44 mouse cellular contexts compared by ENCODE assay signal in genomic region chr4:121103304-121103703, GRCm38 (mm10). TPM values are rescaled to one million over a fixed set of nuclear protein-coding genes. Genes with fewer than 3 reads are reported as not detected.
DNase-seq lines count a peak whose midpoint lies in the region; ATAC-seq lines count a peak whose summit lies in the region.
"Had no signal": no experiment of that assay in that cellular context is flagged by ENCODE, and none has a peak within 500 bp of the region (broad histone marks: within the 10 kb centered on the region; RNA-seq: fewer than 3 reads in every experiment).

No protein-coding gene starts in this region.

- H3K27ac ChIP-seq in hindbrain, embryonic 13.5 days, result no peak overlapping the region
- H3K27ac ChIP-seq: hindbrain, postnatal 0 days; intestine, embryonic 15.5 days; kidney, postnatal 0 days; limb, embryonic 12.5 days; liver, embryonic 15.5 days; midbrain, embryonic 15.5 days had no signal

- ATAC-seq in hindbrain, embryonic 13.5 days (ENCODE audit: low FRiP score), result no peak
- ATAC-seq: forebrain, postnatal 0 days; hindbrain, postnatal 0 days; intestine, embryonic 15.5 days; midbrain, embryonic 15.5 days had no signal

- no peak overlapping the region for H3K4me2 ChIP-seq in hindbrain, embryonic 13.5 days
- H3K4me2 ChIP-seq: intestine, embryonic 15.5 days; limb, embryonic 12.5 days; liver, embryonic 15.5 days; lung, embryonic 14.5 days; midbrain, embryonic 15.5 days had no signal

- WGBS in hindbrain, embryonic 13.5 days, result 82% methylated on average over 4 of the region's 4 CpGs

- intact Hi-C loops in left cerebral cortex, postnatal 10 days (cut with DNase I), result no loop called here
- intact Hi-C loops in heart, postnatal 25 days (cut with DNase I), result no loop called here

- H3K9me3 ChIP-seq in hindbrain, embryonic 13.5 days, result no peaks in the 10 kb centered on the region
- H3K9me3 ChIP-seq: intestine, embryonic 15.5 days; limb, embryonic 12.5 days; liver, embryonic 15.5 days; midbrain, embryonic 15.5 days had no signal

- H3K36me3 ChIP-seq in hindbrain, embryonic 13.5 days, result no peaks in the 10 kb centered on the region
- H3K36me3 ChIP-seq: intestine, embryonic 15.5 days; limb, embryonic 12.5 days; liver, embryonic 15.5 days; midbrain, embryonic 15.5 days had no signal

- no peak overlapping the region for H3K4me3 ChIP-seq in hindbrain, embryonic 13.5 days
- H3K4me3 ChIP-seq: erythroblast, embryonic 14.5 days; intestine, embryonic 15.5 days; limb, embryonic 12.5 days; liver, embryonic 15.5 days; midbrain, embryonic 15.5 days had no signal

- peak; percentile 54 for DNase-seq in left cerebral cortex, adult 11 months (ENCODE audit: low spot score)
- DNase-seq in left cerebral cortex, postnatal 10 days (ENCODE audit: extremely low spot score in 1 of 2, low spot score in 2 of 2), result no peak
- DNase-seq in frontal cortex, adult 2 months (ENCODE audit: extremely low spot score in 1 of 2, low spot score in 1 of 2), result peak; percentile 74 to 76
- DNase-seq in left cerebral cortex, adult 9 months (ENCODE audit: low spot score in 2 of 2), result peak; percentile 47 to 78
- DNase-seq in right cerebral cortex, postnatal 36 days (ENCODE audit: low spot score in 2 of 2), result peak; percentile 68 to 85
- DNase-seq in heart, adult 18-20 months, result no peak
- no peak for DNase-seq in heart, postnatal 25 days (ENCODE audit: low spot score)
- DNase-seq: adrenal gland, postnatal 14 days; cerebellum, adult 18-20 months; cerebellum, postnatal 10 days; forebrain, postnatal 0 days; heart, postnatal 14 days; kidney, adult 2 months; kidney, postnatal 4 days; lung, embryonic 14.5 days; lung, postnatal 14 days; spleen, adult 18-20 months; thymus, adult 2 months; thymus, postnatal 36 days had no signal

- H3K9ac ChIP-seq in hindbrain, embryonic 13.5 days, result no peak overlapping the region
- H3K9ac ChIP-seq: forebrain, postnatal 0 days; intestine, embryonic 15.5 days; limb, embryonic 12.5 days; liver, embryonic 15.5 days; lung, embryonic 14.5 days; midbrain, embryonic 15.5 days had no signal

- 0 out of 2 replicates have a peak, but pooled peaks cover 3% of the 10 kb centered on the region for H3K4me1 ChIP-seq in hindbrain, embryonic 13.5 days (replicated peaks)
- H3K4me1 ChIP-seq: intestine, embryonic 15.5 days; limb, embryonic 12.5 days; midbrain, embryonic 15.5 days had no signal

- H3K27me3 ChIP-seq in hindbrain, embryonic 13.5 days, result no peaks in the 10 kb centered on the region
- H3K27me3 ChIP-seq: intestine, embryonic 15.5 days; limb, embryonic 12.5 days; liver, embryonic 15.5 days; midbrain, embryonic 15.5 days had no signal

RNA-seq across cellular contexts. Expression of gene Zmpste24, which starts 5.3 kb away (rescaled TPM):
- 10 to 100 TPM; 21.8 to 21.9 TPM for total RNA-seq in left cerebral cortex, postnatal 10 days (2021)
- polyA plus RNA-seq in frontal cortex, adult 2 months (2012; rRNA removed), result 22.1 and 22.6 TPM in 2 replicates
- 28.4 and 28.7 TPM in 2 replicates for polyA plus RNA-seq in hindbrain, embryonic 13.5 days (2015; fragmentation: Nextera tagmentation; extraction: Ambion mirVana)
- total RNA-seq in heart, adult 18-20 months (2021), result 10 to 100 TPM; 24.5 TPM
- total RNA-seq in heart, postnatal 25 days (2021), result 10 to 100 TPM; 20.1 to 23.4 TPM

RNA-seq across cellular contexts. Expression of gene Tmco2, which starts 5.7 kb away (rescaled TPM):
- total RNA-seq in left cerebral cortex, postnatal 10 days (2021), result under 1 TPM in 1 of 2 experiments, not detected in 1; 0.69 TPM
- polyA plus RNA-seq in frontal cortex, adult 2 months (2012; rRNA removed), result not detected in 2 replicates
- polyA plus RNA-seq in hindbrain, embryonic 13.5 days (2015; fragmentation: Nextera tagmentation; extraction: Ambion mirVana), result not detected in 2 replicates
- total RNA-seq in heart, adult 18-20 months (2021), result not detected
- not detected for total RNA-seq in heart, postnatal 25 days (2021)
- total RNA-seq: adrenal gland, postnatal 14 days; CH12.LX; ES-E14; forebrain, postnatal 0 days; gastrocnemius, adult 8-10 months; gastrocnemius, postnatal 4 days; heart, adult 8-10 months; heart, postnatal 14 days; hindbrain, postnatal 0 days; layer of hippocampus, adult 8-10 months; layer of hippocampus, postnatal 25 days; liver, adult 2 months; neutrophil, adult 5-6 weeks had no signal
- polyA plus RNA-seq: C2C12; cortical plate, adult 2 months; embryonic facial prominence, embryonic 14.5 days; erythroblast, embryonic 14.5 days; forebrain, embryonic 11.5 days; forebrain, postnatal 0 days; heart, embryonic 14.5 days; hindbrain, embryonic 11.5 days; intestine, embryonic 15.5 days; kidney, adult 2 months; kidney, postnatal 0 days; limb, embryonic 12.5 days; liver, adult 2 months; liver, embryonic 15.5 days; lung, embryonic 14.5 days; neural tube, embryonic 11.5 days; stomach, embryonic 16.5 days; thymus, adult 2 months had no signal

Comparison
In these comparisons a context has a peak if more than half of its experiments do, and no peak if none do; other contexts are left out.
1. DNase-seq: peak in left cerebral cortex, adult 11 months (single experiment), frontal cortex, adult 2 months (2 of 2), left cerebral cortex, adult 9 months (2 of 2) and right cerebral cortex, postnatal 36 days (2 of 2); none in left cerebral cortex, postnatal 10 days (0 of 2), heart, adult 18-20 months (0 of 2) and heart, postnatal 25 days (single experiment).